ENCODE assay signal across 12 mouse cellular contexts in genomic region chr8:118239186-118239585, GRCm38 (mm10). TPM values are rescaled to one million over a fixed set of nuclear protein-coding genes. Genes with fewer than 3 reads are reported as not detected.
"Had no signal": no experiment of that assay in that cellular context is flagged by ENCODE, and none has a peak within 500 bp of the region (broad histone marks: within the 10 kb centered on the region; RNA-seq: fewer than 3 reads in every experiment).

No protein-coding gene starts in this region.

- DNase-seq: kidney, postnatal 4 days; lung, adult 2 months; lung, postnatal 36 days; thymus, postnatal 36 days had no signal

- H3K27me3 ChIP-seq: liver, embryonic 15.5 days; midbrain, embryonic 13.5 days had no signal

- H3K9ac ChIP-seq: liver, embryonic 15.5 days; midbrain, embryonic 13.5 days had no signal

- ATAC-seq: lung, postnatal 0 days; midbrain, embryonic 13.5 days had no signal

- H3K4me3 ChIP-seq: left cerebral cortex, adult 2 months; limb, embryonic 10.5 days; liver, embryonic 15.5 days; midbrain, embryonic 13.5 days had no signal

- H3K9me3 ChIP-seq: limb, embryonic 10.5 days; liver, embryonic 15.5 days; midbrain, embryonic 13.5 days had no signal

- H3K27ac ChIP-seq: kidney, postnatal 0 days; left cerebral cortex, adult 2 months; limb, embryonic 10.5 days; liver, embryonic 15.5 days; midbrain, embryonic 13.5 days had no signal

- H3K36me3 ChIP-seq: limb, embryonic 10.5 days; liver, embryonic 15.5 days; midbrain, embryonic 13.5 days had no signal

- H3K4me1 ChIP-seq: limb, embryonic 10.5 days; liver, embryonic 15.5 days; midbrain, embryonic 13.5 days had no signal

- H3K4me2 ChIP-seq: liver, embryonic 11.5 days; liver, embryonic 15.5 days; midbrain, embryonic 13.5 days had no signal

RNA-seq across cellular contexts. Expression of gene Cdh13, which starts 44.3 kb away (rescaled TPM):
- total RNA-seq: megakaryocyte progenitor cell, adult 5-6 weeks had no signal
